20 mouse cellular contexts compared by ENCODE assay signal in genomic region chr11:100775921-100776320, GRCm38 (mm10). TPM values are rescaled to one million over a fixed set of nuclear protein-coding genes. Genes with fewer than 3 reads are reported as not detected.
"Had no signal": no experiment of that assay in that cellular context is flagged by ENCODE, and none has a peak within 500 bp of the region (broad histone marks: within the 10 kb centered on the region; RNA-seq: fewer than 3 reads in every experiment).

No protein-coding gene starts in this region.

- H3K4me3 ChIP-seq: kidney, embryonic 15.5 days; left cerebral cortex, adult 2 months; limb, embryonic 15.5 days; liver, embryonic 13.5 days; midbrain, embryonic 13.5 days; myocyte; neural tube, embryonic 15.5 days had no signal

- H3K36me3 ChIP-seq: kidney, embryonic 15.5 days had no signal

- ATAC-seq: intestine, embryonic 16.5 days; midbrain, embryonic 13.5 days had no signal

- DNase-seq: kidney, adult 2 months; kidney, postnatal 14 days; liver, embryonic 13.5 days; lung, adult 18-20 months; right cerebral cortex, postnatal 4 days; thymus, adult 18-20 months; thymus, postnatal 14 days had no signal

- H3K9ac ChIP-seq: kidney, embryonic 15.5 days; limb, embryonic 15.5 days; liver, embryonic 13.5 days; midbrain, embryonic 13.5 days; neural tube, embryonic 15.5 days had no signal

- H3K4me1 ChIP-seq: kidney, embryonic 15.5 days; limb, embryonic 15.5 days had no signal

- H3K4me2 ChIP-seq: kidney, embryonic 15.5 days; limb, embryonic 15.5 days; liver, embryonic 13.5 days; midbrain, embryonic 13.5 days; neural tube, embryonic 15.5 days had no signal

- H3K9me3 ChIP-seq: kidney, embryonic 15.5 days; limb, embryonic 15.5 days; liver, embryonic 13.5 days; midbrain, embryonic 13.5 days; neural tube, embryonic 15.5 days had no signal

- H3K27me3 ChIP-seq: kidney, embryonic 15.5 days; limb, embryonic 15.5 days; liver, embryonic 13.5 days; midbrain, embryonic 13.5 days; neural tube, embryonic 15.5 days had no signal

- H3K27ac ChIP-seq: kidney, embryonic 15.5 days; left cerebral cortex, adult 2 months; limb, embryonic 15.5 days; liver, embryonic 13.5 days; midbrain, embryonic 13.5 days; neural tube, embryonic 15.5 days; stomach, postnatal 0 days had no signal

RNA-seq across cellular contexts. Expression of gene Hcrt, which starts 13.2 kb away (rescaled TPM):
- total RNA-seq: layer of hippocampus, postnatal 25 days; left cerebral cortex, adult 2 months; megakaryocyte progenitor cell, adult 5-6 weeks had no signal
- polyA plus RNA-seq: intestine, embryonic 16.5 days; kidney, adult 2 months; kidney, embryonic 15.5 days; limb, embryonic 11.5 days; limb, embryonic 15.5 days; liver, embryonic 13.5 days; lung, embryonic 16.5 days; myocyte; neural tube, embryonic 11.5 days; stomach, postnatal 0 days had no signal

RNA-seq across cellular contexts. Expression of gene Kcnh4, which starts 16.2 kb away (rescaled TPM):
- total RNA-seq: megakaryocyte progenitor cell, adult 5-6 weeks had no signal
- polyA plus RNA-seq: limb, embryonic 11.5 days; limb, embryonic 15.5 days; liver, embryonic 13.5 days; lung, embryonic 16.5 days had no signal
